Mouse (Mus musculus): ENCODE results near the gene Nos1ap.
A peak's percentile ranks its signal among the peaks of the same experiment; 100 is the strongest.

Nos1ap gene

DNA sequence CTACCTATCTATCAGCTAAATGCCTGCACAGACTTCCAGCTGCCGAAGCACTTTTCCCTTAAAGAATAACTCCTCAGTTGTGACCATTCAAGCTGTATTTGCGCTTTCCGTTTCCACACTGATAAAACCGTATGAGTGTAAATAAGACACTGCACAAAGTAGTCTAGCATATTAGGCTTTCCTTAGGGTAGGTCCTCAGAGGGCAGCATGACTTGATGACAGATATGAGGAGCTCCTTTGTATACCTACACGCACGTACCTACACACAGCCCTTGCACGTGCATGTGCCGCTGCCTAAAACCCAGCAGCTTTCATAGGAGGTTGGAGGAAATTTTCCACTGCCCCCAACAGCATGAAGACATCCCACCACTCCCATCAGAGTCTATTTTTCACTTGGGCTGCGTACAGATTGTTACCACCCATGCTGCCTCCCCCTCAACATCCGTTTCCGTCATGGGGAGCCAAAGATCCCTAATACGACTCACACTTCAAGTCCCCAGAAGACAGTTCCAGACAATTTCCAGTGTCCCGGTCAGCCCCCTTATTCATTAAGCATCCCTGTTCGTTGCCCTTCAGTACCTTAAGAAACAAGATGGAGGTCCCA is 41.4 kb downstream of the Nos1ap start:
- DNase-seq (ENCODE audit: extremely low spot score, low spot score): no peak

DNA sequence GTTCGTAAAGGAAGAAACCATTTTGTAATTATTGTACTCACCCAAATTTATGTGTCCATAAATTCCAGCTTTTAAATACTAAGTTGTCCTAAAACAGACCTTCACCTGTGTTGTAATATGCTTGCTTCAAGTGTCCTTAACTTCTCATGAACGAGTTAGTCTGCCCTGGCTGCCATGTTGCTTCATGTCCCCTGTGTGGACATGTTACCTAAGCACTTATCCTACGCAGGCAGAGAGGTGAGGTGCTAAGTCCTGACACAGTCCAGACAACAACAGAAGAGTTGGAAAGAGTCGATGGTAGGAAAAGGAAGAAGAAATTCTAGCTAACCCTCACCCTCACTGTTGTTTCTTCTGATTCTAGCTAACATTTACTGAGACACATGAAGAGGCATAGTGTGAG is 43.4 kb downstream of the Nos1ap start:
- no peak for DNase-seq (ENCODE audit: extremely low spot score, low spot score)

DNA sequence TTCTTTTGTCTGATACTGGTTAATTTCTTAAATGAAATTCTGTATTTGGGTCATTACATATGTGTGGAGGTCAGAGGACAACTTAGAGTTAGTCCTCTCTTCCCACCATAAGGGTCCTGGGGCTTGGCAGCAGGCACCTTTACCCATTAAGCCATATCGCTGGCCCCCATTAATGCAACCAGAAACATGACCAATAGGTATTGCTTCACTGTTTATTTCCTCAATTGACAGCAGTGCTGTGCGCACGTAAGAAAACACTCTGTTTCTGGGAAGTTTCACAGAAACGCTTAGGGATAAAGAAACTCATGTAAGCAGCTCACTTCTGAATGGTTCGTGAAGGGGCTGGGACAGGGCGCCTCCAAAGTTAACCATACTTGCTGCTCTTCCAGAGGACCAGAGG is 44.4 kb downstream of the Nos1ap start:
- no peak for DNase-seq (ENCODE audit: extremely low spot score, low spot score)

DNA sequence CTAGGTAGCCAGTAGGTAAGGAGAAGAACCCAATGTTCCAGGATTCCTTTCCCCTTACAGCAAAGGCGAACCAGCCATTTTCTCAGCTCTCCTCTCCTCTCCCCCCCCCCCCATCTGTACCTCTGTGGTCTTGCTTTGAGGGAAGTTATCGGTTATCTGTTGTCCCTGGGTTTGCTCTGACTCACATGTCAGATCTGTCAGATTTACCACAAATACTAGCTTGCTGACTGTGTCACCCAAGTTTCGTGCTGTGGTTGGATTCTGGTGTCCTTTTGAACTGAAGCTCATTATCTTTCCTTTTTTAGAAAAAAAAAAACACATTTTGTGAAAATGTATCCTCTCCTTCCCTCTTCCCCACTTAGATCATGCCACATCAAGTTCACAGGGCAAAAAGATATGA is 50.2 kb downstream of the Nos1ap start:
- no peak for DNase-seq (ENCODE audit: extremely low spot score, low spot score)

DNA sequence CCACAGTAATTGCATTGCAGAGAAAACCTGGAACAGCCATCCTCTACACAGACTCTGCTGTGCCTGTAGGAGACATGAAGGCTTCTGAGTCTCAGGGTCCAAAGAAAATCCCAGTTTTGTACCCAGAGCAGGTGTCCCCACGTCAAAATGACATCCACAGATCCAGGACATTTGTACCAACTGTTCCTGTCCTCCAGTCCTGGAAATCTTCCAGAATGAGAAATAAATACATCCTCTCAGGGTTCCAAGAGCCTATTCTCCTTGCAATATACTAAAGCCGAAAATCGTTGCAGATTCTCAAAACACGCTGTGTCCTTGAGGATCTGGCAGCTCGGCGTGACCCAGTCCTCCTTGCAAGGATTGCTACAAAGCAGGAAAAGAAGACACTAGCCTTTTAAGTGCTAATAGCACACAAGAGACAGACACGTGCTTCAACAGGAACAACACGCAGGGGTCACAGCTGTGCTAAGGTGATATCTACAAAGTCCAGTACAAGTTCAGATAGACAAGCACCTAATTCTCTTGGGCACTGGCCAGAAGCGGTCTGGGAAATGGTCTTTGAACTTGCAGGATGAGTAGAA is 51.1 kb downstream of the Nos1ap start:
- no peak for DNase-seq (ENCODE audit: extremely low spot score, low spot score)

DNA sequence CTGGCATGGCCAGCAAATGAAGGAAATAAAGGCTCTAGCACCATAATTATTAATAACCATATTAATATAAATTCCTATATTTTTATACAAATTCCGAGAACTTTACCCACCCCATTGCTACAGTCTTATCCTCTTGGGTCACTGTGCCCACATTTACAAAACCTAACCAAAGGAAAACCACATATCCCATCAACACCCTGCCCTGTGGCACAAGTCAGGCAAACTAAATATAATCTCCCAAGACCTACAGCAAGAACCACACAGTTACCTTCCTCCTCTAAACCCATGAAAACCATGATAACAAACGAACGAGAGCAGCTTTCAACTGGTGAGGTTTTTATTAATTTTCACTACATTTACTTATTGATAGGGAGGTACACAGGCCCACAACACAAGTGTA is 53.3 kb downstream of the Nos1ap start:
- DNase-seq (ENCODE audit: extremely low spot score, low spot score): no peak

DNA sequence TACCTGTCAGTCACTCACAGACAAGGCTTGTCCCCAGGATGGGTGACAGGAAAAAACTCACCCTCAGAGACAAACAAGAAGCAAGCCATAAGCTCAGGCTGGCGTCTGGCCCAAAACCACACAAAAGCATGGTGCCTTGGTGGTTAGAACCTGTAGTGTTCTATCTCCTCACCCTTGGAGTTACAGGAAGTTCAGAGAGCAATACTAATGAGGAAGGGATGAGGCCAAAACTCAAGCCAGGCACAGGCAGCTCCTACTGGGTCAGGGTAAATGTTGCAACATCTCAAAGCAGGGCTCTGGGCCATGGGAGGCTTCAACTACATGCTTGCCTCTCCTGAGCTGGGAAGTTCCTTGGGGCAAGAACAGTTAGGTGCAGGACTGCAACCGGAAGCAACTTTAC is 54.4 kb downstream of the Nos1ap start:
- DNase-seq (ENCODE audit: extremely low spot score, low spot score): no peak

DNA sequence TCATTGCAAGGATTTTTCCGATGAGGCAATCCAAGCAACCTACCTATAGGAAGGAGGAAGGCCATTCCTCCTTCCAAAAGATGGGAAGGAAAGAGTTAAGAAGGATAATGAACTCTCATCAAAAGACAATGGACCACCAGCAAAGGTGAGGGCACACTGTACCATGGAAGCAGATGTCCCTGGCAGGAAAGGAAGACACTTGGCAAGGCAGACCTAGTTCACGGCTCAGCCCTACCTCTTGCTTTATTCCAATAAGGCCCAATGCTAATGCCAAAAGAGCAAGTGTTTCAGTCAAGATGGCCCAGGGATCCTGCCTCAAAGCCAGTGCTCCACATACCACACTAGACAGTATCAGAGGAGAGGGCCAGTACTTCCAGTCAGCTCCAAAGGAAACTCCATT is 58.4 kb downstream of the Nos1ap start:
- no peak for DNase-seq (ENCODE audit: extremely low spot score, low spot score)

DNA sequence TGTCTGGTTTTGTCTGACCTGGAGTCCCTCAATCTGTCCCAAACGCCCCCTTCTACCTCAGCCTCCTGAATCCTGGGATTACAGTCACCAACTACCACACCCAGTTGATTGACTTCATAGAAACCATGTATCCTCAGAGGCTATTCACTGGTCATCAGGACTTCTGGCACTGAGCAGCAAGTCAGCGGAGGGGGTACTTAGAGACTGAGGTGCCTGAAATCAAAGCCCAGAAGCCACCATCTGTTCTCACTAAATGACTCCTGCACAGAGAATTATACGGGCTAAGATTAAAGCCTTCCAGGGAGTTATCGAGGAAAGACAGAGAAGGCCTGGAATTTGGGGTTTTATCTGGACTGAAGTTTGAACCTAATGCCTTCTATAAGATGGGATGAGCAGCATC is 59.2 kb downstream of the Nos1ap start:
- DNase-seq (ENCODE audit: extremely low spot score, low spot score): no peak

DNA sequence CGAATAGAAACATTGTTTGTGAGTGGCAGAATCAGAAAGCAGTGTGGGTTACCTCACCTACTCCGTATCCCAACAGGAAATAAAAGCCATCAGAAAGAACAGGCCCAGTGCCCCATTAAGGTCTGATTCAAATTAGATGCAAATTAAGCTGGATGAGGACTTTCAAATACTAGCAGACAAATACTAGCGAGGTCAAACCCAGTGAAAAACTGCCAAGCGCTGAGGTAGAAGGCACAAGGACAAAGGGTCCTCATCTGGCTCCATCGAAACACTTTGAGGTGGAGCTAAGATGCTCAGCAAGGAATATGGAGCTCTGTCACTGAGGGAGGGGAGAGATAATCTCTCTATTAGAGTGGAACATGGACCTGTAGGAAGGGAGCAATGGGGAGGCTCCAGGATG is 66.8 kb downstream of the Nos1ap start:
- no peak for DNase-seq (ENCODE audit: extremely low spot score, low spot score)

DNA sequence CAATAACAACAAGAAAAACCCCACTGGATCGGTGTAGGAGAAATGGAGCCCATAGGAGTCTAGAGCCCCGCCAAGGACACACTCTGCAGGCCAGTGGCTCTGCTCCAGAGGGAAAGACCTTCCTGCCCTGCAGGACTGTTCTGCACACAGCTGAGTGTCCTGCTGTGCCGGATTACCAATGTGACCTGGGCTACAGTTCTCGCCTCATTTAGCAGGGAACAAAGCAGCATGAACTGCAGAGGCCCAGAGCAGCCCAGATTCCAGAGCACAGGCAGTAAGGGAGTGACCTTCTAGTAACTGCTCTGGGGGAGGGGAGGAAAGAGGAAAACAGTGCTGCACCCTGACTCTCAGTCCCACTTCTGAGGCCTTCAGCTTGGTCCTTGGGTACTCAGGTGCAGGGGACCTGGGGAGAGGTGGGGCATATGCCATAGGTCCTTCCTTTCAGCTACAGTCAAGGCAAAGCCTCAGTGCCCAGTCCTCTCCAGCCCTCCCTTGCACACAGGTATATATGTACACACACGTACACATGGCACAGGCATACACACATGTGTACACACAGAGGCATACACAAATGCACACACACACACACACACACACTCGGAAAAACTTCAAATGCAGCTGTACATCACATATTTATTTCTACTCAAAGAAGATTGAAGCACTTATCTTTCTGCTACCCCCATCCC is 68.0 kb downstream of the Nos1ap start:
- DNase-seq (ENCODE audit: extremely low spot score, low spot score): peak; percentile 49

DNA sequence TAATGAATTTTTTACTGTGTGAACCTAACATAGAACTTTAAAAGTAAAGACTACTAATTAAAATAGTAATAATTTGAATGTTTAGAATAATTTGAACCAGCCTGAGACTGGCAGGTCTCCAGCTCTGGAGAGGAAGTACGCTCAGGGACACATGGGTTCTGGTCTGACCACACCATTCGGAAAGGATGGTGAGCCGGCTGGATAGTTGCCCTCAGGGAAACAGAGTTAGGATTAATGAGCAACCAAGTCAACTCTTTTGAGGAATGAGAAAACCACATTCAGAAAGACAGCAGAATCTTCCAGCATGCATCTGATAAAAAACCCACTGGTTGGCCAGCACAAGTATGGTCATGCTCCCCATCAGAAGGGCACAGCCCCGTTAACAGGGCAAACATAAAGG is 69.5 kb downstream of the Nos1ap start:
- no peak for DNase-seq (ENCODE audit: extremely low spot score, low spot score)

DNA sequence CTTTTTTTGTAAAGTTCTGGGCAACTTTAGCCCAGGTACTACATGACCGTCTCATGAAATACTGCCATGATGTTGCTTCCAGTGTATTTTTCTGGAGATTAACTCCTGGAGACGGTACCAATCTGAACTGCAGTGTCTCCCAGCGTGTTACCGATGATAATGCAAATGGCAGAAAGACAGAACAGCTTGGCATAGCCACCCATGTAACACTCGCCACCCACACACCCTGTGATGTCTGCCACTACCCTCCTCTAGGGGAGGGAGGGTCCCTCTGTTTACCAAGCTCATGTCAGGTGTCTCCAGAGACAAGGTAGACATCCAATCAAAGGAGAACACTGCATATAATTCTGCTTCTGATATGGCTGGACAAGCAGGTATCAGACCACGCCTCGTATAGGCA is 70.0 kb downstream of the Nos1ap start:
- DNase-seq (ENCODE audit: extremely low spot score, low spot score): no peak

DNA sequence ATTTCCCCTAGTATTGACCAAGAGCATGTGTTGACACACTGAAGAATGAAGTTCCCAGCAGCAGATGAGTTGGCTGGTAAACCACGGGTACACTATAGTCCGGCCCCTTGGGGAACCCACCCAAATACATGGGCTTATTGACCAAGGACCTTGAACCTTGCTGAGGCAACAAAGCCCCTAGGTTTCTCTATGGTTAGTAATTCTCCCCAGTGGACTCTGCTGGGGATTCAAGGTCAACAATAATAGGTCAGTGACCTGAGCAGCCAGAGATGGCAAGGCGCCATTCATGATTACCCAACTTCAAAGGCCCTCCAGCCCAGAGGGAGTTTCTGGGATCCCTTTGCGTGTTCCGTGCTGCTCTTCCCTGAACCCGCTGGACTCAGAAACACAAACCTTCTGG is 73.5 kb downstream of the Nos1ap start:
- DNase-seq (ENCODE audit: extremely low spot score, low spot score): no peak

DNA sequence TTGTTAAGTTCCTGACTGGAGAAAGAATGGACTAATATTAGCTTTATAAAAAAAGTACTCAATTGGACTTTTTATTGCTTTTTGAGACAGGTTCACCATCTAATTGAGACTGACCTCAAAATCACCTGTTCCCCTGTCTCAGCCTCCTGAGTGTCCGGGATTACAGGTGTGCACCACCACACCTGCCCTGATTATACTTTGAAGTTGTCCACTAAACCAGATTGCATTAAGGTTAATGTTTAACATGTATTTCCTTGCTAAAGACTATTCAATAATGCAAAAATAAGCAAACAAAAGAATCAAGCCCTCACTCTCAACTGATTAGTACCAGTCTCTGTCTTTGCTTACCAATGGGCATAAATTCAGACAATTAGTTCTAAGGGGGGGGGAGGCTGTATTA is 74.2 kb downstream of the Nos1ap start:
- no peak for DNase-seq (ENCODE audit: extremely low spot score, low spot score)

DNA sequence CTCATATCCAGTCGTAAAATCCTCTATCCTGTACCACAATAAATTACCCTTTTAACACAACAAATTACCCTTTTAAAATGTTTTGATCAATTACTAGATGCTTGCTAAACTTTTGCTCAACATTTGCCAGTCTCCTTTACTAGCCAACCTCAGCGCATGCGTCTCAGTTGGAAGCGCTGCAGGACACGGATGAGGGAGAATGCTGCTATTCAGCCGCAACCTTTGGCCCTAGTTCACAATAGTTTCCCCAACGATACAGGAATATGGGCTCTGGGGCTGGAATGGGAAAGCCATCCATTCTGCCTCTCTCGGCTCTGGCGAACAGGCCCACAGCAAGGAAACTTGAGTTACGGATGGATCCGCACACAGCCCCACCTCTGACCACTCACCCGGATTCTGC is 75.4 kb downstream of the Nos1ap start:
- no peak for DNase-seq (ENCODE audit: extremely low spot score, low spot score)

DNA sequence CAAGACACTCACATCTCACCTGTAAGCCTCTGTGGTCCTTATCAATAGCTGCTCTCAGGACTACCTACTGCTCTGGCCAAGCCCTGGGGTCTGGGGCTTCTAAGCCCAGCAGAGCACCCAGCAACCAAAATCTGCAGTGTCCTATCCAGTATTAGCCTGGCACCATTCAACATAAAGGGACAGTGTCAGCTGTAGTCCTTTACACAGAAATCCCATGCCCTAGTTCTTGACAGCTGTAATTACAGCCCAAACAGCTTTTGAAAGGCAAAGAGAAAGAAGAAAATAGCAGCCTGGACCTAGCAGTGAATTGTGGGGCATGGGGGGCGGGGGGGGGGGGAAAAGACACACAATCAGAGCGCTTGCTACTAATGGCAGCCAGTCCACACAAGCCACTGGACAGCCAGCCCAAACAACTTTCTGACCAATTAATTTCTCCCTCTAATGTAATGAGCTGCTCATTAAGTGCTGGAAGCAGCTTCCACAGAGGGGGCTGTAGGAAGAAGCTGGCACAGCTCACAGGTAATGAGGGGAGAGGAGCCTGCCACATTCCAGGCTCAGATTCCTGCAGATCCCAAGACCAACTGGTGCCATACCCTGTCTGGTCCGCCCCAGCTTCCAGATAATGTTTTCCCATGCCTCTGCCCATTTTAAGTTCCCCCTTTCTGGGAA is 77.1 kb downstream of the Nos1ap start:
- no peak for DNase-seq (ENCODE audit: extremely low spot score, low spot score)

DNA sequence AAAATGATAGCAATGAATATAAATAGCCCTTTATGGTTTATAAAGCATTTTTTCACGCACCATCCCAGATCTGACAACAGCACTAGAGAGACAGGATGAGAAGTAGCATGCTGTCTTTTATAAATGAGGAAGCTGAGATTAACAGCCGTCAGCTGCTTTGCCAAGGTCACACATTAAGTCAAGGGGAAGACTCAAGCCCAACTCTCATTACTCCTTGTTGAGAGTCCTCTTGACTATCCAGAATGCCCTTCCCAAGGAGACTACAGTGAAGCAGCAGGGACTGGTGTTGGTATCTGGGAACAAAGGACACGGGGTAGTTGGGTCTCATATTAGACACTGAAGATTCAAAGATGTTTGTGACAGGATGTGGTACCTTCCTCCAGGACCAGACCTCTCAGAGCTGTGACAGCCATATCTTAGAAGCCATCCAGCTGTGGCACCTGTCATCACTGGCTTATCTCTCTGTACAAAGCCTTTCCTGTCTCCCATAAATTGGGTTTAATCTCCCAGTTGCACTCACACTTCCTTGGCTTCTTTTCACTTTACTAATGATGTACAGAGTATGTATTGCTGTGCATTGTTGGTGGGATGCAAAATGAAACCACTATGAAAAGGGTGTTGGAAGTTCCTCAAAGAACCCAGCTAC is 78.9 kb downstream of the Nos1ap start:
- DNase-seq (ENCODE audit: extremely low spot score, low spot score): no peak

DNA sequence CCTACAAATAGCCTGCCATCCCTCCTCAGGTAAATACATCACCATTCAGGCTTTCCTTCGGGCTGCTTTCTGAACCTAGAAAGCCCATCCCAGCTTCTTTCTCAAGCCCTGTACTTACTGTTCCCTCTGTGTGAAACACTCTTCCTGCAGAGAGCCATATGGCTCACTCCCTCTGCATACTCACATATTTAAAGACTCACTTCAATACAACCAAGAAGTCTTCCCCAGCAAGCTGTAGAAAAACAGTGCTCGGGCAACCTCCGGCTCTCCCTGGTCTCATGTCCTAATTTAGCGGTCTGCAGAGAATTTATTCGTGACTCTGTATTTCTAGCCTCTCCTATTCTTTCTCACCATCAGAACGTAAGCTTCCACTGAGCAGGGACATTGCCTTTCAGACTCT is 83.4 kb downstream of the Nos1ap start:
- DNase-seq (ENCODE audit: extremely low spot score, low spot score): no peak

DNA sequence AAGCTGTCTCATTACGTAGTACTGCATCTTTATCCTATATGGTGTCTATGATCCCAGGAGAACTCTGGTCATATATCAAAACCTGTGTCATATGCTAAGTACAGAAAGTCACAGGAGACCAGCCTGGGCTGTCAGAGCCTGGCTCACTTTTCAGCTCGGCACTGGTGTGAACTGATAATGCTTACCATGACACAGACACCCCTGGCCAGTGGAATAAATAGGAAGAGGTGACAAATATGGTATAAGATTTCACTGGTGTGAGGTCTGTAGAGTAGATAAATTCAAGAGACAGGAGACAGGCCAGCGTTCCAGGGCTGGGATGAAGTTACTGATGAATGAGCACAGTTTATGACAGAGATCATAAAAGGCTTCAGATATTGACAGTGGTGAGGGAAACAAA is 84.6 kb downstream of the Nos1ap start:
- no peak for DNase-seq (ENCODE audit: extremely low spot score, low spot score)

DNA sequence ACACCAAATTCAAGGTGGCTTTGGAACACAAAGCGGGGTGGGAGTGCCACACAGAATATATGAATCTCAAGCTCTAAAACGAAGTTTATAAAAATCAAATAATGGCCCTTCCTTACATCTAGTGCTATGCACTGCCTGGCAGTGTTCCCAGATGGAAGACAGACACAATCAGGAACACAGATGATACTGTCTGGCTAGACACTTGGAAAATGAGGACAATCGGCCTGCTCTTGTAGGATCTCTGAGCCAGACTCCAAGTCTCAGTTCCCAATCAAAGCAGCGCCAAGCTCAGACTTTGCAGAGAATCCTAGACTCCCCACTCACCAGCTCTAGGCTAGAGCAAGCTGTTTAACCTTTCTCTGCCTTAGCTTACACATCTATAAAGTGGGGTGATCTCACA is 85.3 kb downstream of the Nos1ap start:
- no peak for DNase-seq (ENCODE audit: extremely low spot score, low spot score)

DNA sequence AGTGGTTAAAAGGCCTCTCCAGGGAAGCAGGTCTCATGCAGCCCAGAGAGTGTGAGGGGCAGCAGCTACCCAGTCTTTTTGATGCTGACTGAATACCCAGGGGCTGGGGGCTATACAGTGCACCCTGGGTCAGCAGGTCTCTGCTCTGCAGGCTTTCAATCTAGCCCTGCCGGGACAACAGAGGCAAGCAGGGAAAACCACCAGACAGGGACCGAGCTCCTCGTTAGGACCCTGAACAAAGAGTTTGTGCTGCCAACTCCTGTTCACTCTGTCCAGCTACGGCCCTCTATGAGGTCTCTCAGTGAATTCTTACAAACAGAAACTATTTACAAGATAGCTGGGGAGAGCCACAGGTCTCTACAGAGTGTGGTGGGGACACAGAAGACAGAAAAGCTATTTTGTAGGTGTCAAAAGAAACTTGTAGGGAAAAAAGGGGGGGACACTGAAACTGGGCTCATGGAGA is 86.4 kb downstream of the Nos1ap start:
- no peak for DNase-seq (ENCODE audit: extremely low spot score, low spot score)
